Mouse (Mus musculus) neural tube, embryonic 14.5 days (tissue): Measurements from ENCODE around the gene Klhl29. TPM values are rescaled to one million over a fixed set of nuclear protein-coding genes. Genes with fewer than 3 reads are reported as not detected.

ENCODE experiments used
- ATAC-seq: fragments of 200-750 bp; cut with Nextera tagmentation; 2 replicates; pipeline ENCODE4 v1.8.0; 2017; ENCODE audit warnings: low read depth, mild to moderate bottlenecking, moderate TSS enrichment, moderate library complexity
- H3K27ac ChIP-seq: fragments of 300-500 bp; sonication (generic); 2 replicates; pipeline ENCODE4 v1.5.1; 2014; ENCODE audit warnings: low read depth, mild to moderate bottlenecking, control low read depth, low read length, moderate library complexity, mixed read lengths
- H3K27me3 ChIP-seq: fragments of 300-500 bp; sonication (generic); 2 replicates; pipeline ENCODE4 v1.6.1; 2014; ENCODE audit warnings: low read length; ENCODE audit not compliant: control insufficient read depth, insufficient read depth
- H3K36me3 ChIP-seq: fragments of 300-500 bp; sonication (generic); 2 replicates; pipeline ENCODE4 v1.6.1; 2014; ENCODE audit warnings: low read length, mixed read lengths; ENCODE audit not compliant: control insufficient read depth, insufficient read depth
- H3K4me1 ChIP-seq: fragments of 300-500 bp; sonication (generic); 2 replicates; pipeline ENCODE4 v1.6.1; 2014; ENCODE audit warnings: low read length; ENCODE audit not compliant: control insufficient read depth, insufficient read depth
- H3K4me2 ChIP-seq: fragments of 300-500 bp; sonication (generic); 2 replicates; pipeline ENCODE4 v1.6.1; 2014; ENCODE audit warnings: mild to moderate bottlenecking, low read depth, low read length, control low read depth
- H3K4me3 ChIP-seq: fragments of 300-500 bp; sonication (generic); 2 replicates; pipeline ENCODE4 v1.5.1; 2014; ENCODE audit warnings: low read depth, low read length, control low read depth, mixed read lengths
- H3K9ac ChIP-seq: fragments of 300-500 bp; sonication (generic); replicated peaks from 2 replicates; pipeline ENCODE4 v1.6.1; 2014; ENCODE audit warnings: low read depth, mild to moderate bottlenecking, control low read depth, low read length, mixed read lengths
- H3K9me3 ChIP-seq: fragments of 300-500 bp; sonication (generic); 2 replicates; pipeline ENCODE4 v1.6.1; 2016; ENCODE audit warnings: low read length; ENCODE audit not compliant: control insufficient read depth
- WGBS: fragments of 180-500 bp; shearing (Covaris S2); extraction: QIAGEN DNeasy Blood & Tissue Kit; methylation state at CpG from one replicate; pipeline ENCODE4 v1.1.7; 2014; 5-methylcytosine and 5-hydroxymethylcytosine counted together
- polyA plus RNA-seq: library from polyadenylated mRNA; unstranded; fragments of >200 nt; fragmentation: Nextera tagmentation; extraction: Ambion mirVana; gene quantifications from 2 replicates; pipeline ENCODE4 v1.2.1, GENCODE M21; 2014

The Klhl29 gene
- polyA plus RNA-seq, 1 experiment from 2014 or later = 6.1 TPM

DNA sequence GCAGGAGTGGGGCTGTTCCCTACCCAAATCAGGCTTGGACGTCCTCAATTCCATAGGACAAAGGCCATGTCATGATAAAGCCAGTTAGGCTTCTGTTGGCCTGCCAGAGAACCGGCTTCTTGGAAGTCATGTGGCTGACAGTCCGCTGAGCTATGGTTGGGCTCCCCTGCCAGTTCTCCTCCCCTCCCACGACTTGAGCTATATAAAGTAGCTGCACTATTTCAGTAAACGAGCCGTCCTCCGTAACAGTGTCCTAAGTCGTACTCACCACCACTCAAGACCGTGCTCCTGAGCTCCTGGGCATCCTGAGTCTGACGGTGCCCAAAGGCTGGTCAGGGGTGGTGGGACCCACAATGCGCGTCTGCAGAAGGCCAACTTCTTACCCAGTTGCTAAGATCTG lies 302.3 kb downstream of the Klhl29 start:
- Histone ChIP-seq H3K4me1 (no peaks in the 10 kb centered on the region), H3K4me3 (no peak overlapping the region), H3K36me3 (no peaks in the 10 kb centered on the region), H3K9ac (no peak overlapping the region), H3K27me3 (no peaks in the 10 kb centered on the region), H3K9me3 (no peaks in the 10 kb centered on the region), H3K27ac (no peak overlapping the region), H3K4me2 (no peak overlapping the region)
- ATAC-seq = no peak
- 87% methylated on average over 12 of the region's 12 CpGs for WGBS

DNA sequence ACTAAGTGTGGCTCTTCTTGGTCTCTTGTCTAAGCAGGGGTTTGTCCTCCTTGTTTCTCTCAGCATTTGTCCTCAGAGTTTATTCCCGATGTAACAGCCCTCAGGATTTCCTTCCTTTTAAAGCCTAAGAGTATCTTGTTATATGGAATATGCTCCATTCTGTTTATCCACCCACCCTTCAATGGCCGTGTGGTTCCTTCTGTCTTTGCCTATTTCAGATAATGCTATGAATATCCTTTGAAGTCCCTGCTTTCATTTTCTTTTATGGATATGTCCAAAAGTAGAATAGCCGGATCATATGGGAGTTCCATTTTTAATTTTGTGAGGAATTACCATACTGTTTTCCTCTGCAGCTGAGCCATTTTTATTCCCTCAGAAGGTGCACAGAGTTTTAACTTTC lies 305.4 kb downstream of the Klhl29 start:
- Histone ChIP-seq H3K9me3 (no peaks in the 10 kb centered on the region), H3K4me2 (no peak overlapping the region), H3K36me3 (no peaks in the 10 kb centered on the region), H3K27ac (no peak overlapping the region), H3K9ac (no peak overlapping the region), H3K4me3 (no peak overlapping the region), H3K4me1 (no peaks in the 10 kb centered on the region), H3K27me3 (no peaks in the 10 kb centered on the region)
- 89% methylated on average over 3 of the region's 3 CpGs for WGBS
- no peak for ATAC-seq

DNA sequence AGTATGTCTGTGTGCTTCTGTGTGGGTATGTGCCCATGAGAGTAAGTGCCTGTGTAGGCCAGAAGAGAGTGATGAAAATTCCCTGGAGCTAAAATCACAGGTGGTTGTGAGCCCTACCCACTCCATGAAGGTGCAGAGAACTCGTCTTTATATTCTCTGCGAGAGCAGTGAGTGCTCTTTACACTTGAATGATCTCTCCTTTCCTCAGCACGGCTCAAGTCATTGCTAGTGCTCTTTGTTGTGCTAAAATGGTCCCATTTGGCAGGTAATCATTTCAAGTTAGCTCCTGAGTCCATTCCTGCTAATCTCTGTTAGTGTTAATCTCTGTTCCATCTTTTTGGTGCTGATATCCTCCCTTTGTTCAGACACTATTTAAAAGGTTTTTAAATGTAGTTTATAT lies 307.9 kb downstream of the Klhl29 start:
- H3K4me3 ChIP-seq = no peak overlapping the region
- WGBS = 35% methylated on average over 3 of the region's 3 CpGs

GRCm38 (mm10) chr12:5048104-5048503 lies 327.4 kb downstream of the Klhl29 start:
- no peaks in the 10 kb centered on the region for H3K27me3 ChIP-seq
- H3K27ac ChIP-seq = no peak overlapping the region
- whole genome bisulfite sequencing = 93% methylated on average over 4 of the region's 4 CpGs
- H3K4me3 ChIP-seq = no peak overlapping the region
- H3K4me2 ChIP-seq = no peak overlapping the region
- no peak for ATAC-seq
- H3K36me3 ChIP-seq = peaks cover 5% of the 10 kb centered on the region; the same call in 1 of the 2 replicates
- H3K9me3 ChIP-seq = peaks cover 6% of the 10 kb centered on the region; the same call in 1 of the 2 replicates
- no peak overlapping the region for H3K9ac ChIP-seq
- H3K4me1 ChIP-seq = no peaks in the 10 kb centered on the region

More for the DNA sequence above, 307.9 kb downstream of the Klhl29 start:
- no peak for ATAC-seq
- H3K4me2 ChIP-seq = no peak overlapping the region
- no peaks in the 10 kb centered on the region for H3K36me3 ChIP-seq
- no peaks in the 10 kb centered on the region for H3K4me1 ChIP-seq
- H3K9me3 ChIP-seq = no peaks in the 10 kb centered on the region
- no peaks in the 10 kb centered on the region for H3K27me3 ChIP-seq
- H3K9ac ChIP-seq = no peak overlapping the region
- H3K27ac ChIP-seq = no peak overlapping the region

DNA sequence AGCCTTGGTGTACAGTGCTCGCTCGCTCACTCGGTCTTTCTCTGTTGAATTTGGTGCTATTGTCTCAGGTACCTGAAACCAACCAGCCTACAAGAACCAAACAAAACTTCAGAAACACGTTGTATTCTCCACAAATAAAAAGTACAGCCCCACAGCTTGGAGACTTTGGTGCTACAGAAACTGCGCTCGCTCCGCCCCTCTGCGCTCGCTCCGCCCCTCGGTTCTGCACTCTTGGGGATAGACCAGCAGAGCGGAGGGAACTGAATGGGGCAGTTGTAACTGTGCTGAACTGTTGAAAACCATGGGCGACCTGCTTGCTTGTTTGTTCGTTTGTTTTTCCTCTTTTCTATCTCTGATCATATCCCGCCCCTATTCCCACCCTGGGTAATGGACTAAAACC lies 331.3 kb downstream of the Klhl29 start:
- no peak overlapping the region for H3K4me2 ChIP-seq
- no peak overlapping the region for H3K27ac ChIP-seq
- 87% methylated on average over 15 of the region's 15 CpGs for WGBS
- no peak overlapping the region for H3K4me3 ChIP-seq
- H3K4me1 ChIP-seq = no peaks in the 10 kb centered on the region
- peaks cover 14% of the 10 kb centered on the region; the same call in 1 of the 2 replicates for H3K36me3 ChIP-seq
- no peak overlapping the region for H3K9ac ChIP-seq
- ATAC-seq = no peak
- H3K9me3 ChIP-seq = no peaks in the 10 kb centered on the region
- no peaks in the 10 kb centered on the region for H3K27me3 ChIP-seq

- H3K9me3 ChIP-seq = no peaks in the 10 kb centered on the region
- H3K27ac ChIP-seq = no peak overlapping the region
- H3K9ac ChIP-seq = no peak overlapping the region
- H3K4me3 ChIP-seq = no peak overlapping the region
- no peak for ATAC-seq
- H3K4me1 ChIP-seq = no peaks in the 10 kb centered on the region
- WGBS = 98% methylated on average over 2 of the region's 2 CpGs
- no peaks in the 10 kb centered on the region for H3K27me3 ChIP-seq
- peaks cover 13% of the 10 kb centered on the region; the same call in 1 of the 2 replicates for H3K36me3 ChIP-seq
- H3K4me2 ChIP-seq = no peak overlapping the region
These were observed 337.5 kb downstream of the Klhl29 start for GRCm38 (mm10) chr12:5038008-5038407.

DNA sequence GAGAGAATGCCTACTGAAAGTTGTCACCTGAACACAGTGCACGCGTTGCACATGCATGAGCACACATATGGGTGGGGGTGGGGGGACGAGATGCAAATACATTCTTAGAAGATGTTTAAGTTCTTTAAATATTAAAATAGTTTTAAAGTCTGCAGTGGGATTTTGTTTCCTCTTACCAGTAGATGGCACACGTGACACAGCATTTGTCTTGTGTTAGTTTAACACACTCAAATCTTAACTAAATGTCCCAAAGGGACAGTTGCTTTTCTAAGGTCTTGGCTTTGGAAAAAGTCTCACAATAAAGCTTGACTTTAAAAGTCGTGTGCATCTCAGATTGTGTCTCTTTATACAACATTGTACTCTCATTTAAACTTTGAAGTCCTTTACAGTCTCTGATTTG lies 346.4 kb downstream of the Klhl29 start:
- WGBS = 87% methylated on average over 5 of the region's 5 CpGs
- H3K27me3 ChIP-seq = no peaks in the 10 kb centered on the region
- no peak for ATAC-seq
- no peak overlapping the region for H3K4me2 ChIP-seq
- no peaks in the 10 kb centered on the region for H3K4me1 ChIP-seq
- H3K36me3 ChIP-seq = peaks cover 19% of the 10 kb centered on the region
- H3K9ac ChIP-seq = no peak overlapping the region
- H3K27ac ChIP-seq = no peak overlapping the region
- H3K9me3 ChIP-seq = no peaks in the 10 kb centered on the region
- no peak overlapping the region for H3K4me3 ChIP-seq
